Mouse (Mus musculus): ENCODE measurements around the gene Prss42.

GRCm38 (mm10) chr9:110836112-110836511 lies 38.1 kb downstream of the Prss42 start:
- TF ChIP-seq POLR2A (IDR thresholded peaks at IDR 0.05; ENCODE audit: extremely low read depth, insufficient read depth, low read length) (no peak), CTCF (IDR thresholded peaks at IDR 0.05; ENCODE audit: extremely low read depth, insufficient read depth, low read length) (no peak)

Measured in cortical plate, adult 2 months (tissue).